Mouse (Mus musculus): ENCODE data around the gene Cacna2d3. TPM values are rescaled to one million over a fixed set of nuclear protein-coding genes. Genes with fewer than 3 reads are reported as not detected.

The Cacna2d3 gene
- total RNA-seq, 2 experiments from 2014 or later, result 117 to 127 TPM

GRCm38 (mm10) chr14:29313431-29313830, 408.2 kb downstream of the Cacna2d3 start:
- DNase-seq (ENCODE audit: low spot score in 2 of 2), result no peak
- intact Hi-C loops (cut with DNase I), result no loop called here

GRCm38 (mm10) chr14:29305623-29306022, 416.0 kb downstream of the Cacna2d3 start:
- intact Hi-C loops (cut with DNase I), result no loop called here
- no peak for DNase-seq (ENCODE audit: low spot score in 2 of 2)

GRCm38 (mm10) chr14:29296185-29296754, 425.4 kb downstream of the Cacna2d3 start:
- intact Hi-C loops (cut with DNase I), result no loop called here
- no peak for DNase-seq (ENCODE audit: low spot score in 2 of 2)

GRCm38 (mm10) chr14:29278901-29279300, 442.8 kb downstream of the Cacna2d3 start:
- no peak for DNase-seq (ENCODE audit: low spot score in 2 of 2)
- intact Hi-C loops (cut with DNase I), result no loop called here

GRCm38 (mm10) chr14:29278401-29278800, 443.3 kb downstream of the Cacna2d3 start:
- no peak for DNase-seq (ENCODE audit: low spot score in 2 of 2)
- intact Hi-C loops (cut with DNase I), result no loop called here

- intact Hi-C loops (cut with DNase I), result no loop called here
Observed at GRCm38 (mm10) chr14:29277701-29278100, 444.0 kb downstream of the Cacna2d3 start.

GRCm38 (mm10) chr14:29273890-29274289, 447.8 kb downstream of the Cacna2d3 start:
- intact Hi-C loops (cut with DNase I), result no loop called here
- DNase-seq (ENCODE audit: low spot score in 2 of 2), result no peak

More at GRCm38 (mm10) chr14:29277701-29278100, 444.0 kb downstream of the Cacna2d3 start:
- DNase-seq (ENCODE audit: low spot score in 2 of 2), result no peak

- DNase-seq (ENCODE audit: low spot score in 2 of 2), result no peak
- intact Hi-C loops (cut with DNase I), result no loop called here
Observed at GRCm38 (mm10) chr14:29270541-29270940, 451.1 kb downstream of the Cacna2d3 start.

GRCm38 (mm10) chr14:29269816-29270215, 451.8 kb downstream of the Cacna2d3 start:
- DNase-seq (ENCODE audit: low spot score in 2 of 2), result no peak
- intact Hi-C loops (cut with DNase I), result no loop called here

- intact Hi-C loops (cut with DNase I), result no loop called here
- no peak for DNase-seq (ENCODE audit: low spot score in 2 of 2)
Observed at GRCm38 (mm10) chr14:29268609-29269008, 453.1 kb downstream of the Cacna2d3 start.

- DNase-seq (ENCODE audit: low spot score in 2 of 2), result no peak
Observed at GRCm38 (mm10) chr14:29267233-29267874, 454.3 kb downstream of the Cacna2d3 start.

GRCm38 (mm10) chr14:29260621-29261020, 461.0 kb downstream of the Cacna2d3 start:
- no peak for DNase-seq (ENCODE audit: low spot score in 2 of 2)
- intact Hi-C loops (cut with DNase I), result no loop called here

More at GRCm38 (mm10) chr14:29267233-29267874, 454.3 kb downstream of the Cacna2d3 start:
- intact Hi-C loops (cut with DNase I), result no loop called here

GRCm38 (mm10) chr14:29243516-29243915, 478.1 kb downstream of the Cacna2d3 start:
- intact Hi-C loops (cut with DNase I), result no loop called here
- DNase-seq (ENCODE audit: low spot score in 2 of 2), result no peak

GRCm38 (mm10) chr14:29238446-29238845, 483.2 kb downstream of the Cacna2d3 start:
- DNase-seq (ENCODE audit: low spot score in 2 of 2), result no peak
- intact Hi-C loops (cut with DNase I), result no loop called here

- DNase-seq (ENCODE audit: low spot score in 2 of 2), result no peak
- intact Hi-C loops (cut with DNase I), result no loop called here
Observed at GRCm38 (mm10) chr14:29228976-29229716, 492.5 kb downstream of the Cacna2d3 start.

- no peak for DNase-seq (ENCODE audit: low spot score in 2 of 2)
- intact Hi-C loops (cut with DNase I), result no loop called here
Observed at GRCm38 (mm10) chr14:29228471-29228870, 493.2 kb downstream of the Cacna2d3 start.

- no peak for DNase-seq (ENCODE audit: low spot score in 2 of 2)
- intact Hi-C loops (cut with DNase I), result no loop called here
Observed at GRCm38 (mm10) chr14:29227959-29228358, 493.7 kb downstream of the Cacna2d3 start.

GRCm38 (mm10) chr14:29225754-29226365, 495.8 kb downstream of the Cacna2d3 start:
- DNase-seq (ENCODE audit: low spot score in 2 of 2), result no peak
- intact Hi-C loops (cut with DNase I), result no loop called here

- no peak for DNase-seq (ENCODE audit: low spot score in 2 of 2)
- intact Hi-C loops (cut with DNase I), result no loop called here
Observed at GRCm38 (mm10) chr14:29223012-29223411, 498.7 kb downstream of the Cacna2d3 start.

- intact Hi-C loops (cut with DNase I), result no loop called here
Observed at GRCm38 (mm10) chr14:29222191-29222882, 499.3 kb downstream of the Cacna2d3 start.

More at GRCm38 (mm10) chr14:29222191-29222882, 499.3 kb downstream of the Cacna2d3 start:
- no peak for DNase-seq (ENCODE audit: low spot score in 2 of 2)
